24 mouse cellular contexts compared by ENCODE assay signal in the genomic region with DNA sequence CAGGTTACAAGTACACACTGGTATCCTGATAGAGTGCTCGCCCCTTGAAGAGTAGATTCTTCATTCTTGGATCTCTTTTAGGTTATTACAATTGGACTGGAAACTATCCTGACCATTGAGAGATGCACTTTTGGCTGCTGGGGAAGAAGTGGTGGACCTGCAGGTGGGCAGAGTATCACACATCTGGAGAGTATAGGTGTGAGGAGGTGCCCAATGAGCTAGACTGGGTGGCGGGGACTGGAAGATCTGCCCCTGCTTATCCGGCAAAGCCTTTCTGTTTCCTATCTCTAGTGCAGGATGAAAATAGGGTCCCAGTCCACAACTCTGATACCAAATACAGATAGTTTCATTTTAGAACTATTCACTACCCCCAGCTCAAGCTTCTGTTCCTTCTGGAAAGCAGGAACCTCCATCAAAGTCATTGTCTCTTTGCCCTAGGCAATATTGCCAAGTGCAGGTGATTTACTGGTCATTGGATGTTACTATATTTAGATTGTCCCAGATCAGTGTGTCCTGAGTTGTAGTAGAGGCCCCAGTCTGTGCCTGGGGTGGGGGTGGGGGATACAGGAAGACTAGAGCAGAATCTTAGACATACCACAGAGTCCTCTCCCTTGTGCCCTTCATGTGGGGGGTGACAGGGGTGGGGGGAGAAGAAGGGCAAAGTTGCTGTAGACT.
DNase-seq lines count a peak whose midpoint lies in the region; ATAC-seq and TF ChIP-seq lines count a peak whose summit lies in the region.
"Had no signal": no experiment of that assay in that cellular context is flagged by ENCODE, and none has a peak within 500 bp of the region (broad histone marks: within the 10 kb centered on the region; RNA-seq: fewer than 3 reads in every experiment).

No protein-coding gene starts in this region.

- H3K27me3 ChIP-seq in heart, embryonic 12.5 days (replicated peaks) = no peaks in the 10 kb centered on the region
- H3K27me3 ChIP-seq in heart, embryonic 10.5 days (ENCODE audit: insufficient read depth, poor library complexity, severe bottlenecking) = no peaks in the 10 kb centered on the region
- no peaks in the 10 kb centered on the region for H3K27me3 ChIP-seq in heart, adult 2 months (ENCODE audit: control insufficient read depth, insufficient read depth, low read length)
- H3K27me3 ChIP-seq in heart, postnatal 0 days (ENCODE audit: control insufficient read depth, insufficient read depth, low read length) = no peaks in the 10 kb centered on the region
- H3K27me3 ChIP-seq: embryonic facial prominence, embryonic 13.5 days; embryonic facial prominence, embryonic 15.5 days; forebrain, embryonic 12.5 days had no signal

- H3K79me2 ChIP-seq in heart, adult 2 months (replicated peaks; ENCODE audit: control insufficient read depth, insufficient read depth, low read length) = no peaks in the 10 kb centered on the region

- peaks cover 19% of the 10 kb centered on the region for H3K4me1 ChIP-seq in heart, embryonic 12.5 days (replicated peaks)
- H3K4me1 ChIP-seq in heart, embryonic 10.5 days = peaks cover 6% of the 10 kb centered on the region; the same call in 1 of the 2 replicates
- H3K4me1 ChIP-seq in heart, adult 2 months (ENCODE audit: control insufficient read depth, insufficient read depth, low read length) = no peaks in the 10 kb centered on the region
- 0 out of 2 replicates have a peak, but pooled peaks cover 10% of the 10 kb centered on the region for H3K4me1 ChIP-seq in heart, postnatal 0 days (ENCODE audit: control insufficient read depth, insufficient read depth)
- H3K4me1 ChIP-seq: embryonic facial prominence, embryonic 13.5 days; embryonic facial prominence, embryonic 15.5 days; forebrain, embryonic 10.5 days; forebrain, embryonic 12.5 days had no signal

- H3K9me3 ChIP-seq in heart, embryonic 12.5 days (replicated peaks) = no peaks in the 10 kb centered on the region
- no peaks in the 10 kb centered on the region for H3K9me3 ChIP-seq in heart, embryonic 10.5 days
- H3K9me3 ChIP-seq in heart, postnatal 0 days (replicated peaks; ENCODE audit: control insufficient read depth, low read length) = no peaks in the 10 kb centered on the region
- H3K9me3 ChIP-seq: embryonic facial prominence, embryonic 13.5 days; embryonic facial prominence, embryonic 15.5 days; forebrain, embryonic 10.5 days; forebrain, embryonic 12.5 days had no signal

- no peak overlapping the region for H3K9ac ChIP-seq in heart, embryonic 12.5 days
- no peak overlapping the region for H3K9ac ChIP-seq in heart, adult 2 months (ENCODE audit: low read depth, low read length)
- no peak overlapping the region for H3K9ac ChIP-seq in heart, postnatal 0 days (replicated peaks; ENCODE audit: low read depth, low read length)
- H3K9ac ChIP-seq: embryonic facial prominence, embryonic 13.5 days; embryonic facial prominence, embryonic 15.5 days; forebrain, embryonic 12.5 days had no signal

- H3K36me3 ChIP-seq in heart, embryonic 12.5 days = no peaks in the 10 kb centered on the region
- H3K36me3 ChIP-seq in heart, embryonic 10.5 days = no peaks in the 10 kb centered on the region
- H3K36me3 ChIP-seq in heart, adult 2 months (ENCODE audit: control insufficient read depth, insufficient read depth, low read length) = peaks cover 2% of the 10 kb centered on the region; the same call in 1 of the 2 replicates
- no peaks in the 10 kb centered on the region for H3K36me3 ChIP-seq in heart, postnatal 0 days (replicated peaks; ENCODE audit: control insufficient read depth, insufficient read depth, low read length)
- H3K36me3 ChIP-seq: embryonic facial prominence, embryonic 13.5 days; embryonic facial prominence, embryonic 15.5 days; forebrain, embryonic 10.5 days; forebrain, embryonic 12.5 days had no signal

- no peak overlapping the region for H3K4me2 ChIP-seq in heart, embryonic 12.5 days
- H3K4me2 ChIP-seq in heart, postnatal 0 days (ENCODE audit: low read depth, low read length) = no peak overlapping the region
- H3K4me2 ChIP-seq: embryonic facial prominence, embryonic 13.5 days; embryonic facial prominence, embryonic 15.5 days; forebrain, embryonic 12.5 days had no signal

- no peak overlapping the region for H3K27ac ChIP-seq in heart, embryonic 12.5 days (ENCODE audit: poor library complexity, severe bottlenecking)
- H3K27ac ChIP-seq in heart, embryonic 10.5 days = peak overlapping the region; percentile 32; the same call in 1 of the 2 replicates
- no peak overlapping the region for H3K27ac ChIP-seq in heart, adult 2 months
- no peak overlapping the region for H3K27ac ChIP-seq in heart, postnatal 0 days (ENCODE audit: low read depth)
- H3K27ac ChIP-seq: embryonic facial prominence, embryonic 13.5 days; embryonic facial prominence, embryonic 15.5 days; forebrain, embryonic 10.5 days; forebrain, embryonic 12.5 days had no signal

- 69% methylated on average over 3 of the region's 3 CpGs for WGBS in heart, embryonic 12.5 days
- 69% methylated on average over 3 of the region's 3 CpGs for WGBS in heart, embryonic 10.5 days
- WGBS in heart, adult 2 months = 83% methylated on average over 3 of the region's 3 CpGs
- 76% methylated on average over 3 of the region's 3 CpGs for WGBS in heart, postnatal 0 days

- no peak for TF ChIP-seq CTCF in heart, adult 2 months (IDR thresholded peaks at IDR 0.05)
- TF ChIP-seq CTCF in heart, postnatal 0 days (IDR thresholded peaks at IDR 0.05; ENCODE audit: low read depth) = no peak

- no peak for TF ChIP-seq EP300 in heart, adult 2 months (IDR thresholded peaks at IDR 0.05; ENCODE audit: insufficient read depth, low read depth, low read length)
- no peak for TF ChIP-seq EP300 in heart, postnatal 0 days (IDR thresholded peaks at IDR 0.05; ENCODE audit: low read depth)

- peak; percentile 85 for DNase-seq in heart, adult 11 months
- DNase-seq in heart, postnatal 25 days (ENCODE audit: low spot score) = no peak
- DNase-seq in heart, adult 8-10 months (ENCODE audit: low spot score) = peak; percentile 56
- DNase-seq in heart, embryonic 10.5 days (ENCODE audit: low spot score) = peak; percentile 58
- no peak for DNase-seq in heart, adult 2 months
- DNase-seq in heart, postnatal 0 days (ENCODE audit: low spot score) = no peak
- DNase-seq in kidney, adult 9 months = no peak
- DNase-seq: adrenal gland, adult 2 months; adrenal gland, postnatal 10 days; adrenal gland, postnatal 25 days; cerebellum, adult 11 months; cerebellum, adult 18-20 months; cerebellum, adult 8-10 months; cerebellum, adult 9-11 months; cerebellum, postnatal 14 days; cerebellum, postnatal 36 days; embryo, embryonic 11 days had no signal

- no peak for TF ChIP-seq POLR2A in heart, adult 2 months (IDR thresholded peaks at IDR 0.05; ENCODE audit: insufficient read depth, low read depth, low read length)

- H3K4me3 ChIP-seq in heart, embryonic 12.5 days = no peak overlapping the region
- H3K4me3 ChIP-seq in heart, embryonic 10.5 days = no peak overlapping the region
- H3K4me3 ChIP-seq in heart, adult 2 months = no peak overlapping the region
- H3K4me3 ChIP-seq in heart, postnatal 0 days (ENCODE audit: low read depth, low read length) = no peak overlapping the region
- H3K4me3 ChIP-seq: embryonic facial prominence, embryonic 13.5 days; embryonic facial prominence, embryonic 15.5 days; erythroblast, embryonic 14.5 days; forebrain, embryonic 10.5 days; forebrain, embryonic 12.5 days had no signal

- no peak for ATAC-seq in heart, embryonic 12.5 days (ENCODE audit: insufficient number of reproducible peaks, low FRiP score)
- ATAC-seq in heart, postnatal 0 days (ENCODE audit: insufficient read depth, low read depth) = peak; percentile 39; the same call in 1 of the 2 replicates
- ATAC-seq: forebrain, embryonic 14.5 days had no signal

- intact Hi-C loops in heart, postnatal 25 days (cut with DNase I) = no loop called here
- intact Hi-C loops in heart, adult 2 months (cut with DNase I) = no loop called here

Comparison
In these comparisons a context has a peak if more than half of its experiments do, and no peak if none do; other contexts are left out.
1. DNase-seq: peak in heart, adult 11 months (single experiment), heart, adult 8-10 months (single experiment) and heart, embryonic 10.5 days (single experiment); none in heart, postnatal 25 days (single experiment), heart, adult 2 months (0 of 2), heart, postnatal 0 days (single experiment) and kidney, adult 9 months (single experiment).